Mouse (Mus musculus): Measurements from ENCODE around the gene Pthlh. TPM values are rescaled to one million over a fixed set of nuclear protein-coding genes. Genes with fewer than 3 reads are reported as not detected.
A peak's percentile ranks its signal among the peaks of the same experiment; 100 is the strongest.
"Not testable (repeated sequence)": the region's sequence is repeated elsewhere in the genome, so short reads cannot be mapped to it uniquely, and the experiment has no call there.

Gene Pthlh
- 1 to 10 TPM; 1.2 to 1.4 TPM for total RNA-seq (2021)

DNA sequence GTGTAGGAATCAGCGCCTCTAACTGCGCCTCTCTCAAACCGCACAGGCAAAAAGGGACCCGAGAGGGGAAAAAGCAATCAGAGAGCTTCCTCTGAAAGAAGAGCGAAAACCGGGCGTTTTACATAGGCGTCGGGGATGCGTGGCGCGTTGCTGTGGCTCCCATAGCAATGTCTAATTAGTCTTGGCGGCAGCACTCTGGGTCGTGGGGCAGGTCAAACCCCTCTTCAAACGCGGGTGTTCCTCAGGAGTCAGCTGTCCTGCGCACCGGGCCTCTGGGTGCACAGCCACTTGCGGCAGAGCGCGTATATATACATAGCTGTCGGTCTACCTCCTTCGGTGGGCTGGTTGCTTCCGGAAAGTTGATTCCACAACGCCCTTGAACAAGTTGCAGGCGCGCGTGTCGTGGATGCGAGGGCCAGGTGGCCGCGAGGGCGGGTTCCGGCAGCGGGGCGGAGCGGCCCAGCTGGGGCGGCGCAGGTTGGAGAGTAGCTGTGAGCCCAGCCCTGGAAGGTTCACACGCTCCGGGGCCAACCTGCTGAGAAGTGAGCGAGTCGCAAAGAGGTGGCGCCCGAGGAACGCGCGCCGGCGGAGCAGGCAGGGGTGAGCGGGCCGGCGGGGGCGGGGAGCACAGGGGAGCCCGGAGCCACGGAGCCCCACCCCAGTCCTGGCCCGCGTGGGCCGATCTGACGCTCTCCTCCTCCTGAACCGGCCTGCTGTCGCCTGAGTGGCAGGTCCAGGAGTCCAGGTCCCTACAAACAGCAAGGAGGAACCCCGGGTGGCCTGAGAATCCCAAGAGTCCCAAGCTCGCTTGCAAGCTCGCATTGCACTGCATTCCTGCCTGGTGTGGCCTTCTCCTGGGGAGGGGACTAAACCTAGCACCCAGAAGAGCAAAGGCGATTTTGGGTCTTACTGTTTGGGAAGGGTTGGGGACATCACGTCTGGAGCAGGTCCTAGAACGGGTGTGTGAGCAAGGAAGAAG, at the start of gene Pthlh:
Pthlh (minus strand) TSS at position 597 of the 979 bp plus-strand sequence.
- DNase-seq (ENCODE audit: low spot score): peak; percentile 46
- intact Hi-C loops (cut with DNase I): loop anchor here (5.0 to 10.0 kb wide), 3 partner anchors 391 to 688 kb away; no protein-coding TSS in a partner anchor

DNA sequence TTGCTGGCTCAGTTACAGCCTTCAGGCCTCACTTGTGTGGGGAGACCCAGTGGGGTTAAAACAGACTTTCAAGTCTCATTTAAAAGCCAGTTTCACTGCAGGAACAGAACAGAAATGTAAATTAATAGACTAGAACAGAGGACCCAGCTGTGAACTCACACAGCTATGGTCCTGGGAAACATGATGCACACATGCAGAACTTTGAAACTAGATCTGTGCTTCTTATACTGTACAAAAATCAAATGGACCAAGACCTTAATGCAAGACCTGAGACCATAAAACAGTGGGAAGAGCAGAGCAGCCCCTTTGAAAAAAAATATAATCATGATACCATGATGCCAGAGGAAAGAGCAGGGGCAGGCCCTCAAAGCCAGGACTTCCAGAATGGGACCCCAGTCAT, 49.3 kb upstream of the Pthlh start:
- DNase-seq (ENCODE audit: low spot score): no peak
- intact Hi-C loops (cut with DNase I): no loop called here

DNA sequence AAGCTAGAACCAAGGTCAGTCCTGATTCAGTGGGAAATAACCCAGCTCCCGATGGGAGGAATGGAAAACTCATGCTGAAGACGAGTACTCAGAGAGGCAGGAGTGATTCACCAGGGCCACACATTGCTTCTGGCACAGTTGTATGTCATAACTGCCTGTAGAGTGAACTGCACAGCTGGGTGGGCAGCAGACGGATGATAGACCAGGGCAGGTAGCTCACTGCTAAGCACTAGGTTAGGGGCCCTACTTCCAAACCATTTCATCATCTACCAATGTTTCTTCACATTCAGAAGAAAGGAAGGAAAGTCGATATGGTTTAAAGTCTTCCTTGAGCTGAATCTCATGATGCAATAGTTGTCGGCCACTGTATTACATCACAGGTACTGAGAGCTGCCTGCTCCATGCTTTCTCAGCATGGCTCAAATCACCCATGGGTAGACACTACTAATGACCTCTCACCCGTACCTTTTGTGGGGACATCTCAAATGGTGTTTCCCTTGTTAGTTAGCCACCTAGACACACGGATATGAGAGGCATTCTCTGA, 46.5 kb upstream of the Pthlh start:
- DNase-seq (ENCODE audit: low spot score): no peak
- intact Hi-C loops (cut with DNase I): no loop called here

DNA sequence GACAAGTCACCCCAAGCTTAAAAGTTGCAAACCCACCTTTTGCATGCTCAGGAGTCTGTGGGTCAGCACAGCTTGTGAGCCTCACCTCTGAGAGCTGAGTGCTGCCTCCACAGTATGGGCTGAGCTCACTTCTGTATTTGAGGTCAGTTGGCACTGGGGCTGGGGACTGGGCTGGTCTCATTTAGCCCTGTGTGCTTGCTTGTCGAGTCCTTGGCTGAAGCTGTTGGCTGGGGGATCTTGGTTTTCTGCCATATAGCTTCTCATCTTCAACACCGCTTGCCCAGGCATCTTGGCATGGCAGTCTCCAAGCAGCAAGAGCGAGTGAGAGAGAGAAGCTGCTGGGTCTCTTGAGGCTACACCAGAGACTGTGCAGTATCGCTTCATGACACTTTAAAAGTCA, 46.1 kb upstream of the Pthlh start:
- DNase-seq (ENCODE audit: low spot score): no peak
- intact Hi-C loops (cut with DNase I): no loop called here

GRCm38 (mm10) chr6:147304236-147304635, 40.3 kb upstream of the Pthlh start:
- peak; percentile 9 for DNase-seq (ENCODE audit: low spot score)
- intact Hi-C loops (cut with DNase I): not testable (repeated sequence)

DNA sequence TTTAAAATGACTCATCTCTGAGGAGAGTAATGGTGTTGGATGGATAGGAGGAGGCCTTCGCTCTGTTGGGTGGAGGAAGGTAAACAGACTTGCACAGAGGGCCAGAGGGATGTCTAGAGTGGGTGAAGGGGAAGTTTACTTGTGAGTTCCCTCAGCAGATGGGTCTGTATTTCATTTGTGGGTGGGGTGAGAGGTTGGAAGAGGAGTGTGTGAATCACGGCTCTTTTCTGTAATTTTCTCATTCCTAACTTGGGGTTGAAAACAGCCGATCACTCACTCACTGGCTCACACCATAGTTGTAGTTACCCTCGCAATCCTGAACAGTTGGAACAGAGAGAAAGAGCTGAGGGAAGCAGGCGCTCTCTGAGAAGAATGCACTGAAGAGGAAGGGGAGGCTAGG, 35.6 kb upstream of the Pthlh start:
- no peak for DNase-seq (ENCODE audit: low spot score)
- intact Hi-C loops (cut with DNase I): no loop called here

DNA sequence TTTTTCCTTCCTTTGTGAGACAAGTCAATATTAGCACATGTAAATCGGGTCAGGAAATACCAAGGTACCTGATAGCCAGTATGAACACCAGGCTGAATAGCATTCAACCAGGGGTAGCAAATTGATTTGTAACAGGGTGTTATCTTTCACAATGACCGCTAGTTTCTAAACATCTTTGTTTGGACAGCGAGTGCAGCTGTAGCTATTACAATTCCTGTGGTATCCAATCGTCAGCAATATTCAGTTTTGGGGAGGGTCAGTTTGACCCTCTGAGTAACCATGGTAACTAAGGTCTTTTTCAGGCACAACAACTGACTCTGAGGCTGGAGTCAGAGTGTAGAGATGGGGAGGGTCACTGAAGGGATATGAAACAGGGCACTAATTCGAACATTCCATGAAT, 15.3 kb upstream of the Pthlh start:
- no peak for DNase-seq (ENCODE audit: low spot score)
- intact Hi-C loops (cut with DNase I): no loop called here

- DNase-seq (ENCODE audit: low spot score): no peak
Observed at GRCm38 (mm10) chr6:147268143-147268790, 4.3 kb upstream of the Pthlh start.

GRCm38 (mm10) chr6:147266466-147266865, 2.5 kb upstream of the Pthlh start:
- no peak for DNase-seq (ENCODE audit: low spot score)
- intact Hi-C loops (cut with DNase I): loop anchor here (10.0 kb wide), 2 partner anchors 388 to 548 kb away; no protein-coding TSS in a partner anchor

More at GRCm38 (mm10) chr6:147268143-147268790, 4.3 kb upstream of the Pthlh start:
- intact Hi-C loops (cut with DNase I): loop anchor here (10.0 kb wide), 2 partner anchors 387 to 547 kb away; no protein-coding TSS in a partner anchor

DNA sequence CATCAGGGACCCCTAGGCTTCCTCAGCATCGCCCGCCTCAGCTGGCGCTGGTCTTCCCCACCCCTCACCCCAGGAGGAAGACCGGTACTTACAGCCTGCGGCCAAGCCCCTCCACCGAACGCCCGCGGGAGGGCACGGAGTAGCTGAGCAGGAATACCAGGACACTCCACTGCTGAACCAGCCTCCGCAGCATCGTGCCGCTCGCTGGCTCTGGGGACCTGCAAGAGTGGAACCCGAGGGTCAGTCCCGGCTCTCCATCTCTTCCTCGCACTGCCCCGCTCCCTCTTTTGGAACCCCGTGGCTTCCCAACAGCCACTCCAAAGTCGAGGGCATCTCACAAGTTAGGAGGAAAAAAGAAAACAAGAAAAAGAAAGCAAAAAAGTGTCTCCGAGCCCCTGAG, 805 bp downstream of the Pthlh start:
- intact Hi-C loops (cut with DNase I): loop anchor here (5.0 to 10.0 kb wide), 3 partner anchors 392 to 689 kb away; no protein-coding TSS in a partner anchor
- DNase-seq (ENCODE audit: low spot score): no peak

DNA sequence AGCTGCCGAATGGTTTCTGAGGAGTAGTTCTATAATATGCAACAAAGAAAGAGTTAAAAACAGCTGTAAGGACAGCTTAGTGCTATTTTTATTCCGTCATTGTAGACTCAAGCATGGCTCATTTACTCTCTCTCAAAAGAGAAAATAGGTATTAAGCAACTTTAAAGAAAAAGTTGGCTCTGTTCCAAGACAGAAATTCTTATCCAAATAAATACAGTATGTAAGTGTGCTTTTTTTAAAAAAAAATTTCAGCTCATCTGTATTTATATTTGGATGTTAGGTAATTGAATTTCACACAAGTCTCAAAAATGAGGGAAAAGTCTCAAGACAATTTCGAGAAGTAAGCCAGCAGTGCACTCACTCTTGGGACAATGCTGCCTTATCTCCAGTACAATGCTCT, 2.4 kb downstream of the Pthlh start:
- intact Hi-C loops (cut with DNase I): loop anchor here (5.0 to 10.0 kb wide), 3 partner anchors 393 to 691 kb away; no protein-coding TSS in a partner anchor

DNA sequence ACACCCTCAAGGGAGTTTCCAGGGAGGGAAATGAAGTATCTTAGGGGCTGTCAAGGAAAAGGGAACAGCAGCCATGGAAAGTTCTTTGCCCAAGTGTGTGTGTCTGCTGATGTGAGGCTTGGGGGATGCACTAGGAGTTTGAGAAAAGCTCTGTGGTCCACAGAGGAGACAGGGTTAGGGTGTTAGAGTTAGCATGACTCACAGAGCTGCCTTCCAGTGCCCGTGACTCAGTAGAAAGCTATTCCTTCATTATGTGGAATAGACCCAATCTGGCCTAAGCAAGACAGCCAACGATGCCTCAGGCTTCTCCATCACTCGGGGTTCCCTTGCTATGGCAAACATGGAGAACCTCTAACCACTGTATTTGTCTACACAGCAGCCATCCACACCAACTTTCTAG, 3.2 kb downstream of the Pthlh start:
- DNase-seq (ENCODE audit: low spot score): no peak
- intact Hi-C loops (cut with DNase I): loop anchor here (5.0 to 10.0 kb wide), 3 partner anchors 394 to 692 kb away; no protein-coding TSS in a partner anchor

More for the DNA sequence above, 2.4 kb downstream of the Pthlh start:
- no peak for DNase-seq (ENCODE audit: low spot score)

GRCm38 (mm10) chr6:147247782-147248181, 16.2 kb downstream of the Pthlh start:
- intact Hi-C loops (cut with DNase I): no loop called here
- no peak for DNase-seq (ENCODE audit: low spot score)

GRCm38 (mm10) chr6:147244294-147244693, 19.7 kb downstream of the Pthlh start:
- intact Hi-C loops (cut with DNase I): no loop called here
- DNase-seq (ENCODE audit: low spot score): no peak

GRCm38 (mm10) chr6:147243655-147244054, 20.3 kb downstream of the Pthlh start:
- intact Hi-C loops (cut with DNase I): loop anchor here (2.0 kb wide), 1 partner anchor 233 kb away; no protein-coding TSS in a partner anchor
- no peak for DNase-seq (ENCODE audit: low spot score)

GRCm38 (mm10) chr6:147241541-147241940, 22.4 kb downstream of the Pthlh start:
- intact Hi-C loops (cut with DNase I): no loop called here
- no peak for DNase-seq (ENCODE audit: low spot score)

- intact Hi-C loops (cut with DNase I): no loop called here
Observed at GRCm38 (mm10) chr6:147240203-147240804, 23.7 kb downstream of the Pthlh start.

GRCm38 (mm10) chr6:147226696-147227095, 37.3 kb downstream of the Pthlh start:
- DNase-seq (ENCODE audit: low spot score): no peak
- intact Hi-C loops (cut with DNase I): no loop called here

More at GRCm38 (mm10) chr6:147240203-147240804, 23.7 kb downstream of the Pthlh start:
- DNase-seq (ENCODE audit: low spot score): no peak

DNA sequence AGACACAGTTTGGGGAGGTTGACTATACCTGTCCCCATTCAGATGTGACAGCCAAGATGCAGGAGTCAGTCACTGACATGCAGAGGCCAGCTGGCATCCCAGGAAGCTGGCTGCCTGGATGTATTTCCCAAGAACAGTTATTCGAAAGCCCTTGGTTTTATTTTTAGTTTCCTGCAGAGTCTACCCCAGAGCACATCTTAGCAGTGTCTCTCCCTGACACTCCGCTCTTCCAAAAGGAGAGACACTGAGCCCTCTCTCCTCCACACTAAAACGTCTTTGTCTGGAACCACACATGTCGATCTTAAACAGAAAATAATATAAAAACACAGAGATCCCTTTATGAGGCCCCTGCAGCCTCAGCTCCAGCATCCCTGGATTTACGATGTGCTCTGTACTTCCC, 44.9 kb downstream of the Pthlh start:
- intact Hi-C loops (cut with DNase I): no loop called here
- DNase-seq (ENCODE audit: low spot score): no peak

GRCm38 (mm10) chr6:147216156-147216555, 47.8 kb downstream of the Pthlh start:
- DNase-seq (ENCODE audit: low spot score): no peak
- intact Hi-C loops (cut with DNase I): no loop called here

Measured in heart, postnatal 25 days (tissue).